Mouse (Mus musculus) c-Kit-positive CD71-positive TER-119-positive erythroid progenitor cells, embryonic 14.5 days (primary cell): Measurements from ENCODE around the gene Tagap.
"Not testable (repeated sequence)": the region's sequence is repeated elsewhere in the genome, so short reads cannot be mapped to it uniquely, and the experiment has no call there.

Experiments used
- DNase-seq: peaks from one replicate; pipeline ENCODE4 v3.0.0-alpha.2; 2013; ENCODE audit warnings: low spot score

Tagap gene

GRCm38 (mm10) chr17:7914596-7915227 is 11.1 kb upstream of the Tagap start:
- no peak for DNase-seq

DNA sequence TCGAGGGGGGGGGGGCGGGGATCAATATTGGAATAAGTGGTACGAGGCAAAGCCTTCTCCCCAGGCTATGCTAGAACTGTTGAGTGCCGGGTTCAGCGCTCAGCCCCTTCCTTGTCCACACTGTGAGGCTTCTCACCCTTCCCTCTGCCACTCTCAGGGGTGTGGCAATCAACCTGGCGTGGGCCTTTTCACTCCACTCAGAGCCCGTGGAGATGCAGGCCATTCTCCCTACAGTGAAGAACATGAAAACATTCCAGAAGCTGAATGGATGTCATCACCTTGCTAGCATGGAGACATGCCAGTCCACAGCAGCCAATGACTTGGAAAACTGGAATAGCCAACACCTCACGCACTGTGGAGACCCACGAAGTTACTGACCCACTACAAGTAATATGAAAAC is 10.0 kb upstream of the Tagap start:
- no peak for DNase-seq

DNA sequence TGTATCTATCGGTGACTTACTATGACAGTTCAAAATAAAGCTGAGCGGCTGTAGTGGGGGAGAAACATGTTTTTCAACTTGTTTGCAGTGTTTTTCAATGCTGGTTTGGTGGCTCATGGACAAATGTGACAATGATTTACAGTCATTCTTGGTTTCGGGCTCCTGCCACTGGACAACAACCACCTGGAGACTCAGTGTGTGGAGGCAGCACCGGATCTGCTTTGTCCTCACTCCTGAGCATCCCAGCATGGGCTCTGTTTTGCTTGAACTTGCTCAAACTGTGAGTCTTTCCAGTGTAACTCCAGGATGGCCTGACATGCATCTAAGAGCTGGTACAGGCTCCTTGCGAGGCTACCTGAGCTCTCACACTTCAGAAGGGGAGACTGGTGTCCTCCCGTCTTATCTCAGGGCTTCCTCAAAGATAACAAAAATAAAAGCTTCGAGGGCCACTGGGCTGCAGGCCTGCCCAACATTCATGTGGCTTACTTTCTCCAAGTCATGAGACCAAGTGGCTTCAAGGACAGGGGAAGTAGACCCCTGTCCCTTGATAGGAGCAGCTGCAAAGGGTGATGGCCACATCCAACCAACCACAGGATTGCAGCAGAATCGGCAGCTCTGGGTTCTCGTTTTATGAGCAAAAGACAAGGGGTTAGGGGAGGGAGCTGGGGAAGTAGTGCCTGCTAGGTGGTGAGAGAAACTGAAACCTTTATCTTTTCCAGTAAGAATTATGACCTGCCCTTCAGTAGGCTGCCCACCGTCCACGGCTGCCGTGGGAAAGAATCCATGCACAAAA is 8.8 kb upstream of the Tagap start:
- DNase-seq = no peak

DNA sequence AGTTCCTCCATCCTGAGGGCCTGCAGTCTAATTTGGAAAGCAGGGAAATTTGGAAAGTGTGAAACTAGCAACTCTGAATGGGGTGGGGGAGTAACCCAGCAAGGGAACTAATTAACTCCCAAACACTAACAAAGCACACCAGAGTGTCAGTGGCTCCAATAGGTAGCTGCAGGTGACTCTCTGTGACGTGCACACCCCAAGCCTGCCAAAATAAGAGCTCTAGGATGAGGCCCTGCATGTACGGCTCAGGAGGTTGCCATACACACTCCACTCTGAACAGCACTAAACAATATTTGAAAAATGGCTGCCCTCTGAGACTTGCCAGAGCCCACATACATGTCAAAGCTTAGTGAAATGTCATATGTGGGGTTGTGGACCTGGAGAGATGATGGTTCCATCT is 7.4 kb upstream of the Tagap start:
- DNase-seq = no peak

DNA sequence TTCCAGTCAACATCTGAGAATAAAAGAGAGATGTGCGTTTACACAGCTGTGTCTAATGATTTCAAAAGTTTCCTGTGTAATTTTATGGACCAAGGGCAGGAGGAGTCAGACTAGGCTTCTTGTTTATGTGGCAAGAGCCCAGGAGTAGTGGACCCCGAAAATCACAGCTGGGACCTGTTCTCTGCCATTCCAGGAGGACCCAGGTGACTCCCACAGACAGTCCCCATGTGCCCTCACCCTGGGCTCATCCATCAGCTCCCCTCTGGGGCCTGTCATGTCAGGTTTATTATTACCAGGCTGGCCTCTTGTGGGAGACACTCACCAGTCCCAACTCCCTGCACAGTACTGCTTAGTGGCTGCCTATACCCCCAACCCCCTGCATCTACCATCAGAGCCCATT is 6.6 kb upstream of the Tagap start:
- no peak for DNase-seq

- DNase-seq = no peak
These were observed 3.2 kb upstream of the Tagap start for GRCm38 (mm10) chr17:7922564-7922963.

GRCm38 (mm10) chr17:7924185-7924725 is 1.5 kb upstream of the Tagap start:
- no peak for DNase-seq

GRCm38 (mm10) chr17:7927582-7928535 is 2.1 kb downstream of the Tagap start:
- DNase-seq = peak; percentile 48

DNA sequence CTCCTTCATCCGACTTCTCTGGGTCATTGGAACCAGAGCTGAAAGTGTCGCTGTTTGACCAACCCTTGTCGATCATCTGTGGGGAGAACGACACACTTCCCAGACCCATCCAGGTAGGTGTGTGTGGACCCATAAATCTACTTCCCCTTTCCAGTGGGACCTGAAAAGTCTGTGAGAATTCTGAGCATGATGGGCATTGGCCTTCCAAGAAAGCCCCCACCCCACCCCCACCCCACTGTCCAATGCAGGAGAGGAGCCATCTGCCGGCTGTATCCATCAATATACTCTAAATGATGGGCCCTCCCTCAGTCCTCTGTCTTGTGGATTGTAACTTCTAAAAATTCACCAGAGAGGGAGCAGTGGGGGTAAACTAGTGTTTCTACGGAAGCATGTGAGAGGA is 2.9 kb downstream of the Tagap start:
- DNase-seq = no peak

DNA sequence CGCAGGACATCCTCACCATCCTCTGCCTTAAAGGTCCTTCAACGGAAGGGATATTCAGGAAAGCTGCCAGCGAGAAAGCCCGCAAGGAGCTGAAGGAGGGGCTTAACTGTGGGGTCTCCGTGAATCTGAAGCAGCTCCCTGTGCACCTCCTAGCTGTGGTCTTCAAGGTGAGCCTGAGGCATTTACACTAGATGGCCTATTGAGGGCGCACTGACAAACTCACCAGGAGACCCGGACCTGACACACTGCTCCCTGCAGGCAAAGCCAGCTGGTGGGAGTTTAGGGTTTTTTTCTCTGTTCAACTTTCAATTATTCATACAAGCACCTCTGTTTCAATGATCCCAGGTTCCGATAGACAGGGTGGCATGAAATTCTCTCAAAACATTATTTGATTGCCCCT is 3.5 kb downstream of the Tagap start:
- DNase-seq = no peak

GRCm38 (mm10) chr17:7931096-7931990 is 5.5 kb downstream of the Tagap start:
- no peak for DNase-seq

DNA sequence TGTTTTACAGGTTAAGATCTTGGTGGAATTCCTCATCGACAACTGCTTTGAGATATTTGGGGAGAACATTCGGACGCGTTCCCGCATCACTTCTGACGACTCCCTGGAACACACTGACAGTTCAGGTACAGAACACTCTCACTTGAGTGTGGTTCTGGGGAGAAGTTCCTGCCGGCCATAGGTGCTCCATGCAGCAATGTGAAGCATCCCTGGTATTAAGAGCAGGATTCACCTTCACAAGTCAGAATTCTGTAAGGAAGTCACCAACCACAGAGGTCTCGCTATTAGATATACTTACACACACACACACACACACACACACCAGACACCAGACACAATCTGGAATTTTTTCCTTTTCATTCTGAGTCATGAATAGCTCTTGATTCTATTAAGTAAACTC is 6.3 kb downstream of the Tagap start:
- DNase-seq = not testable (repeated sequence)

DNA sequence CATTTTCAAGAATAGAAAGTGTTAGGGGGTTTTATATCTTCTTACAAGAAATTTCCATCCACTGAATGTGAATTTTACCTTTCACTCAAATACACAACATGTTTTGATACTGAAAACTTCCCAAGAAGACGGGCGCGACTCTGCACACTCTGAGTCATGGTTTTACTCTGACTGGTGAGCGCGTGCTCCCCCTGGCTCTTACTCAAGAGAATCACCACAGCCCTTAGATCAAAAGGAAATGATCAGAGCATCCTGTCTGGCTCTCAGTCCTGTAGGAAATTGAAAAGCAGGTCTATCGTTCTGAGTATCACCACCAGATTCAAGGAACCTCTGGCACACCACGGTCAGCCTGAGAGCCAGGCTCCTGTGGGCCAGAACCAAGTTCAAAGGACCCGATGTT is 13.8 kb downstream of the Tagap start:
- no peak for DNase-seq

DNA sequence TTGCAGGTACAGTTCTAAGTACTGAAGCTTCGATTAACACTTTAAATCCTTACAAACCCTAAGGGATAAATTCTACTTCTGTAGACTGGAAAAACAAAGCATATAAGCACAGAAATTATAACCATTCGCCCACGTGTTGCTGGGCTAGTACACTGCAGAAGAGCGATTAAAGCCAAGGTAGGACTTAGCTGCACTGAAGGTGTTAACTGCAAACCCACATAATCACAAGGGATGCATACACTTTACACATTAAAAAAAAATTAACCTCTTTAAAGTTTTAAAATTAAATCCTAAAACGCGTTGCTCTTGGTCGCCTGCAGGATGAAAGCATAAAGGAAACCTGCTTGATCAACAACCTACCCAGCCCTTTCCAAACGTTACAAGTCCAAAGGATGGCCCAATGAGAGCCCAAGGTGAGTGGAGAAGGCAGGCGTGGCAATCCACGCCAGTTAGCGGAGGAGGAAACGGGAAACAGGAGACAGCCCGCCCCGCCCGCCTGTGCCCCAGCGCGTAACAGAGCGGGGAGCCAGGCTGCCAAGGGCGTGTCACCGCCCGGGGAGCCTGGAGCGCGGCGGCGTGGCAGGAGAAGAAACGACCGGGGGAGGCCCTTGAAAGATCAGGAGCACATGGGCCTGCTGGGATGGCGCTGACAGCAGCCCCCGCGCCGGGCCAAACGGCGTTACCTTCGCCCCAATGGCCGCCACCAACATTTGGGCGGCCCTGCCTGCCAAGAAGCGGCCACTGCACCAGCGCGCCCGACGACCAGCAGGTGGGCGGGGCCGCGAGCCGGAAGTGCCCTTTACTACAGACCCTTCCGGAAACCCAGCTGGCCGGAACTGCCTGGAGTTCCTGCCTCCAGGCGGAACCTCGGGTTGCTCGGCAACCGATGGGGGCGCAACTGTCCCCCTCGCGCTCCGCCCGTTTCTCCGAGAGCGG is 19.6 kb downstream of the Tagap start, which contains the start of gene Rsph3a:
TSS of gene Rsph3a (plus strand) at position 498 of the 936 bp plus-strand sequence.
- peak; percentile 75 for DNase-seq

GRCm38 (mm10) chr17:7946053-7946627 is 20.3 kb downstream of the Tagap start:
- DNase-seq = not testable (repeated sequence)

- DNase-seq = not testable (repeated sequence)
These were observed 25.5 kb downstream of the Tagap start for GRCm38 (mm10) chr17:7951333-7951732.

DNA sequence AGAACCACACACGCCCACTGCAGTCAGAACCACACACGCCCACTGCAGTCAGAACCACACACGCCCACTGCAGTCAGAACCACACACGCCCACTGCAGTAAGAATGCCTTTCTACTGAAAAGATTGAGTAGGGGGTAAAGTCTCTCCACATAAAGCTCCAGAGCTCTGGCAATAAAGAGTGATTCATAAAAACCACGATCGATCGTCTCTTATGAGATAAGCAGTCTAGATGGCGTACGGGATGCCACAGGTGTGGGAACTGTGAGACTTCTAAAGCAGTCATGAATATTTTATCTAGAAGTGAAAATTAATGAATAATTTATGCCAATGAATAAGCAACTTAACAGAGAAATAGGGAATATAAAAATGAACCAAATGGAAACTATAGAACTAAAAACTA is 31.4 kb downstream of the Tagap start:
- DNase-seq = not testable (repeated sequence)

DNA sequence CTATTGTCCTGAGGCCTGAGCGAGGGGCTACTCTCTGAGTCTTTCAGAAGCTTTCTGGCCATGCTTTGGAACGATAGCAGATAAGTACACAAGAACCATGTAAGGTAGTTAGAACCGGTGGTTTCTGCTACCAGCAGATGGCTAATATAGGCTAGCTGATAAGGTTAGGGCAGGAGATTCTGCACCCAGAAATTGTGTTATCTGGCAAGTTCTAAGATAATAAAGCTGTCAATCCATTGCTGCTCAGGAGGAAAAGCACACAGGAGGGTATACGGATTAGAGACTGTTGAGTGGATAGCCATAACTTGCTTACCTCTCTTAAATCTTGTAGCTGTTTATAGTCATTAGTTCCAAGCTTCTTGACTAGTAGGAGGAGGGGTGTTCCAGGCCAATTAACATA is 37.5 kb downstream of the Tagap start:
- DNase-seq = peak; percentile 8

DNA sequence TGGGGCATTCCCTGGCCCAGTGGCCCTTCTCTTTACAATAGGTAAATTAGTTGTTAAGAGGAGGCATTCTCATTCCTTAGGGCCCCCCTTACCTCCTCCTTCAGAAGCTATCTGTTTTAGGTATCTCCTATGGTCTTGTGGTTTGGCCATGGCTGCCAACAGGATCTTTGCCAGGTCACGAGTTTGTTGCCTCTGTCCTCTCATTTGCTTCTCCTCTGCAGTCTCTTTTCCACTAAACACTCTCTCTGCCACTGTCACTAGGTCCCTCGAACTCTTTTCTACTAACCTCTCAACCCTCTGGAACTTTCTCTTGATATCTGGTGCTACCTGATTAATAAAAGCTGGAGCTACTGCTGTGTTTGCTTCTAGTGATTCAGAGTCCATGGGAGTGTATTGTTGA is 38.6 kb downstream of the Tagap start:
- not testable (repeated sequence) for DNase-seq

- DNase-seq = not testable (repeated sequence)
These were observed 42.7 kb downstream of the Tagap start for GRCm38 (mm10) chr17:7968490-7968889.
